Comparison of ENCODE assay signal across 14 mouse cellular contexts in the genomic region with DNA sequence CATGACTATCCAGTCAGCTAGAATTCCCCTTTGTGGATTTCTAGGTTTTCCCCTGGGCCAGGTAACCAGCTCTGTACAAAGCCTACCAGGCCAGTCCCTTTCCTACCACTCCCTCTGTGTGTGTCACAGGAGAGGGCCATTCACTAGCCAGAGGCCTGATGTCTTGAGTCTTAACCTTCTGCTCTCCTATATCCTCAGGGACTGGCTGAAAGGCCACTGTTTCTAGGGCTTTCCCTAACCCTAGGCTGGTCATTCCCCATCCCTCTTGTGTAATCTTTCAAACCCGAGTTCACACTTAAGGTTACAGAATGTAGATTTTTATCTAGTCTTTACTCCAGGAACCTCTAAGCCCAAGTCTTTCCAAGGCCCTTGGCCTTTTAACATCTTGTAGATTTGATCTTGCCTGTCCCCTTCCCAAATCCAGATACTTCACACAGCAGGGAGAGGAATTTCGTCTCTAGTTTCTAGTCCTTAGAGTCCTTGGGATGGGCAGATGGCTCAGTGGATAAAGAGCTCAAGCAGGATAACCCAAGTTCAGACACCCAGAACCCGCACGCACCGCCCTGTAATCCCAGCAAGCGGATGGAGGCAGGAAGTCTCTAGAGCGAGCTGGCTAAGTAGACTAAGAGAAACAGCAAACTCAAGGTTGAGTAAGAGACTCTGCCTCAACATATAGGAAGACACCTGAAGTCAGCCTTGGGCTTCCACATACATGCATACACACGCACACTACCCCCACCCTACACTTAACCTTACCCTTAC. TPM values are rescaled to one million over a fixed set of nuclear protein-coding genes. Genes with fewer than 3 reads are reported as not detected.
DNase-seq lines count a peak whose midpoint lies in the region; ATAC-seq lines count a peak whose summit lies in the region.
"Had no signal": no experiment of that assay in that cellular context is flagged by ENCODE, and none has a peak within 500 bp of the region (broad histone marks: within the 10 kb centered on the region; RNA-seq: fewer than 3 reads in every experiment).

No protein-coding gene starts in this region.

- no peak for ATAC-seq in heart, embryonic 12.5 days (ENCODE audit: insufficient number of reproducible peaks, low FRiP score)
- ATAC-seq in liver, embryonic 13.5 days (ENCODE audit: low read depth), result no peak
- ATAC-seq: forebrain, embryonic 13.5 days had no signal

- peaks cover 30% of the 10 kb centered on the region for H3K4me1 ChIP-seq in heart, embryonic 12.5 days (replicated peaks)
- H3K4me1 ChIP-seq in heart, embryonic 10.5 days, result peaks cover 29% of the 10 kb centered on the region
- peaks cover 43% of the 10 kb centered on the region for H3K4me1 ChIP-seq in liver, embryonic 13.5 days (replicated peaks)

- H3K9me3 ChIP-seq in heart, embryonic 12.5 days (replicated peaks), result no peaks in the 10 kb centered on the region
- no peaks in the 10 kb centered on the region for H3K9me3 ChIP-seq in heart, embryonic 10.5 days
- H3K9me3 ChIP-seq in liver, embryonic 13.5 days (replicated peaks), result no peaks in the 10 kb centered on the region
- H3K9me3 ChIP-seq: forebrain, embryonic 13.5 days; neural tube, embryonic 12.5 days had no signal

- no peak overlapping the region for H3K9ac ChIP-seq in heart, embryonic 12.5 days
- peak overlapping the region; percentile 99 for H3K9ac ChIP-seq in liver, embryonic 13.5 days
- H3K9ac ChIP-seq: forebrain, embryonic 13.5 days; neural tube, embryonic 12.5 days had no signal

- no peak overlapping the region for H3K27ac ChIP-seq in heart, embryonic 12.5 days (ENCODE audit: poor library complexity, severe bottlenecking)
- no peak overlapping the region for H3K27ac ChIP-seq in heart, embryonic 10.5 days
- H3K27ac ChIP-seq in liver, embryonic 13.5 days, result peak overlapping the region; percentile 99
- H3K27ac ChIP-seq: forebrain, embryonic 13.5 days; left cerebral cortex, adult 2 months; neural tube, embryonic 12.5 days had no signal

- no peak overlapping the region for H3K4me3 ChIP-seq in heart, embryonic 12.5 days
- no peak overlapping the region for H3K4me3 ChIP-seq in heart, embryonic 10.5 days
- H3K4me3 ChIP-seq in liver, embryonic 13.5 days (replicated peaks), result peak overlapping the region; percentile 97
- H3K4me3 ChIP-seq: forebrain, embryonic 13.5 days; left cerebral cortex, adult 2 months; neural tube, embryonic 12.5 days had no signal

- peak overlapping the region; percentile 18; the same call in 1 of the 2 replicates for H3K4me2 ChIP-seq in heart, embryonic 12.5 days
- H3K4me2 ChIP-seq in liver, embryonic 13.5 days, result peak overlapping the region; percentile 86
- H3K4me2 ChIP-seq: forebrain, embryonic 13.5 days; neural tube, embryonic 12.5 days had no signal

- no peaks in the 10 kb centered on the region for H3K27me3 ChIP-seq in heart, embryonic 12.5 days (replicated peaks)
- no peaks in the 10 kb centered on the region for H3K27me3 ChIP-seq in heart, embryonic 10.5 days (ENCODE audit: insufficient read depth, poor library complexity, severe bottlenecking)
- H3K27me3 ChIP-seq in liver, embryonic 13.5 days, result no peaks in the 10 kb centered on the region
- H3K27me3 ChIP-seq: forebrain, embryonic 13.5 days; neural tube, embryonic 12.5 days had no signal

- no peak for DNase-seq in heart, embryonic 10.5 days (ENCODE audit: low spot score)
- peak; percentile 62 for DNase-seq in retina, adult 2 months (ENCODE audit: low read depth, low spot score)
- DNase-seq in retina, embryonic 14.5 days (ENCODE audit: low spot score), result no peak
- DNase-seq in liver, embryonic 13.5 days, result no peak
- no peak for DNase-seq in spleen, adult 12 weeks (ENCODE audit: low spot score)
- DNase-seq in c-Kit-positive CD71-positive TER-119-positive erythroid progenitor cells, embryonic 14.5 days (ENCODE audit: low spot score), result no peak
- DNase-seq: adrenal gland, adult 2 months; cerebellum, adult 9-10 months; heart, adult 18-20 months; spleen, adult 18-20 months had no signal

- peaks cover 45% of the 10 kb centered on the region for H3K36me3 ChIP-seq in heart, embryonic 12.5 days
- peaks cover 42% of the 10 kb centered on the region for H3K36me3 ChIP-seq in heart, embryonic 10.5 days
- H3K36me3 ChIP-seq in liver, embryonic 13.5 days, result peaks cover 54% of the 10 kb centered on the region

- WGBS in heart, embryonic 12.5 days, result 85% methylated on average over 8 of the region's 8 CpGs
- 87% methylated on average over 8 of the region's 8 CpGs for WGBS in heart, embryonic 10.5 days
- WGBS in liver, embryonic 13.5 days (ENCODE audit: insufficient replicate concordance), result 62% methylated on average over 8 of the region's 8 CpGs

RNA-seq across cellular contexts. Expression of a gene that starts 3.9 kb away (rescaled TPM):
- polyA plus RNA-seq in heart, embryonic 12.5 days (2016; fragmentation: Nextera tagmentation; extraction: Ambion mirVana), result 105 and 106 TPM in 2 replicates
- 139 and 148 TPM in 2 replicates for polyA plus RNA-seq in heart, embryonic 10.5 days (2016; fragmentation: Nextera tagmentation; extraction: Ambion mirVana)
- 109 and 141 TPM in 2 replicates for polyA plus RNA-seq in liver, embryonic 13.5 days (2015; fragmentation: Nextera tagmentation; extraction: Ambion mirVana)

RNA-seq across cellular contexts. Expression of a gene that starts 4.3 kb away (rescaled TPM):
- polyA plus RNA-seq in heart, embryonic 12.5 days (2016; fragmentation: Nextera tagmentation; extraction: Ambion mirVana), result 26.8 and 27.9 TPM in 2 replicates
- polyA plus RNA-seq in heart, embryonic 10.5 days (2016; fragmentation: Nextera tagmentation; extraction: Ambion mirVana), result 24.0 and 28.8 TPM in 2 replicates
- 48.7 and 50.4 TPM in 2 replicates for polyA plus RNA-seq in liver, embryonic 13.5 days (2015; fragmentation: Nextera tagmentation; extraction: Ambion mirVana)

RNA-seq across cellular contexts. Expression of a gene that starts 46.6 kb away (rescaled TPM):
- 1.4 and 1.6 TPM in 2 replicates for polyA plus RNA-seq in heart, embryonic 12.5 days (2016; fragmentation: Nextera tagmentation; extraction: Ambion mirVana)
- polyA plus RNA-seq in heart, embryonic 10.5 days (2016; fragmentation: Nextera tagmentation; extraction: Ambion mirVana), result 0.78 and 1.1 TPM in 2 replicates
- 0.05 and 0.07 TPM in 2 replicates for polyA plus RNA-seq in liver, embryonic 13.5 days (2015; fragmentation: Nextera tagmentation; extraction: Ambion mirVana)

RNA-seq across cellular contexts. Expression of a gene that starts 47.9 kb away (rescaled TPM):
- polyA plus RNA-seq in heart, embryonic 12.5 days (2016; fragmentation: Nextera tagmentation; extraction: Ambion mirVana), result 0.34 and 0.49 TPM in 2 replicates
- polyA plus RNA-seq in heart, embryonic 10.5 days (2016; fragmentation: Nextera tagmentation; extraction: Ambion mirVana), result 0.27 and 1.9 TPM in 2 replicates
- polyA plus RNA-seq in liver, embryonic 13.5 days (2015; fragmentation: Nextera tagmentation; extraction: Ambion mirVana), result 4.7 and 5.4 TPM in 2 replicates
